Mouse (Mus musculus): ENCODE measurements around the gene Hs3st3a1.

Hs3st3a1 gene

DNA sequence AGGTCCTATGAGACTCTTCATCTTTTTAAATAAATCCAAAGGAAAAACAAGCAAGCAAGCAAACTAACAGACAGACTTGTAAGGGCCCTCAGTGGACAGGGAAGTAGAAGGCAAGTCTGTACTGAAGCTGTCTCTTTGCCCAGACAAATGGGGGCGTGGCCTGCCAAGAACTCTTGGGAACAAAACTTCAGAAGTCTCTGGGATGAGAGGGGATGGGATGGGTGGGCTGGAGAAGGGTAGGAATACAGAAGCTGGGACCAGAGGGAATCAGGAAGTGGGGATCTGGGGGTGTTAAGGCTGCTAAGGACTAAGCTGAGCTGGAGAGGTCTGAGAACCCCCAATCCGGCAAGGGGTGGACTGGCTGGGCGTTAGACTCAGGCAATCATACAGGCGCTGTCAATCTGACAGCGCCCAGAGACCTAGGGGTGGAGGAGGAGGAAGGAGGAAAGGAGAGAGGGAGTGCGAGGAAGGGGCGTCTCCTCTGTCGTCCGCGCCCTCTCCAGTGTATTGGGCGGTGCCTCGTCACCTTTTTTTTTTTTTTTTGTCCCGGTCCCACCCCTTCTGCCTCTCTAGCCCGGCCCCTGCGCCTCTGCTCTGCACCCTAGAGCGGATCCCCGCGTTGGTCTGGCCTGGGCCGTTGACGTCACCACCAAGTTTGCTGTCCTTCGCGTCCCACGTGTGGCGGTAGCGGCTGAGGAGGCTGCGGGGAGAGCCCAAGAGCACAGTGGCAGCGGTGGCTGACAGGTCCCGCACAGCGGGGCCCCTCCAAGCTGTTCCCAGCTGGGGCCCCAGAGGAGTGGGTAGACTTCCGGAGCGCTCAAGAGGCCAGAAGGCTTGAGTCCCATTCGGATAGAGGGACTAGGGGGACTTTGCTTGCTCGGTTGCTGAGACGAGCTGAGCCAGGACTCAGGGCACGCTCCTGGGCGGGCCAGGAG is at the start of gene Hs3st3a1:
Hs3st3a1 (plus strand) TSS at position 722 of the 935 bp plus-strand sequence.
- peak; percentile 75 for ATAC-seq (ENCODE audit: low TSS enrichment)

DNA sequence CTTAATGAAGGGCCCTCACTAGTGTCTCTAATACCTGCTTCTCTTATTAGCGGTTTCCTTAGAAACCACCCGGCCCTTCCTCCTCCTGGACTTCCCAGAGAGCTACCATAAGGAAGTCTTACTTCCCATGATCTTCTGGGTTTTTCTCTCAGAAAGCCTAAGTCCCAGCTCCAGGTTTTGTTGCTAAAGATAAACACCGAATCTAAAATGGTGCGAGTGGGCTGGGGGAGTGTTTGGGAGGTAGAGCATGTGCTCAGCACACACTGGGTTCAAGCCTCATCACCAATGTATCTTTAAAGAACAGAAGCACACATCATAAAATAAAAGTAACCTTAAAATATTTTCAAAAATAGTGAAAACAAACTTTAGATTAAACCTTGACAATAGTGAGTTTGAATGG is 48.8 kb upstream of the Hs3st3a1 start:
- peak; percentile 69; the same call in 1 of the 2 replicates for ATAC-seq (ENCODE audit: low TSS enrichment)

DNA sequence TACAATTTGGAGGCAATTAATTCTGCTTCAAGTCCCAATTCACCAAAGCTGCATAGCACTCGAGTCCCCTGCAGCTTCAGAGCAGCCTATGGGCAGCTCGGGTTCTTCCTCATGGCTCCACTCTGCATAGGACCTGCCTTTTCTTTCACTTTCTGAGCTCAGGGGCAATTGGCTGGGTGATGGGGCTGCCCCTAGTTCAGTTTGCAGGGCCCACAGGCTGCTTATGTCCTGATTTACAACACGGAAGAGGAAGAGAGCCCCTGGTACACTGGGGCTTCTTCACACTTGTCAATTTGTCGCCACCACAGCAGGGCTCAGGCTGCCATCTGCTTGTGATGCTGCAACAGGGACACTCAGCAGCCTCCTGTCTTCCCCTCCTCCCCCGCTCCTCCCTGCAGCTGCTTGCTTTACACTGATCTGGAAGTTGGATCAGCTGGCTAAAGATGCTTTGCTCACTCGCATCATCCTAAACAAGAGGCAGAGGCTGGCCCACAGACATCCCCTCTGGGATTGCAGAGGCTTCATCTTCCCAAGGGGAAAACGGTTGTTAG is 38.7 kb upstream of the Hs3st3a1 start:
- ATAC-seq (ENCODE audit: low TSS enrichment) = peak; percentile 99

DNA sequence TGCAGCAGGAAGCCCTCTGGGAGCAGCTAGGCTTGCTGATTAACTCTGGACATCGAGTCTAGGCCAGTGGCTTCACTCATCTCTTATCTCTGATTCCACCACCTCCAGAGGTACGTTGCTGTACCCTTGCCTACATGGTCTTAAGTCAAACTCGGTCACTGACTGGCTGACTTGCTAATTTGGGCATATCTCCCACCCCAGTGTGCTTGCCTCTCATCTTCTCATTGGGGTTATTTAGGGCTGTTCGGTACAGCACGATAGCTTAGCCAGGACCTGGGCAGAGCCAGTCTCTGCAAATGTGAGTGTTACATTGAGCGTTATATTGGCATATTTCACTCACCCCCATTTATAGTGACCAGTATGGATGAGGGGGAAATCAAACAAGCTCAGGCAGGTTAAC is 38.2 kb upstream of the Hs3st3a1 start:
- ATAC-seq (ENCODE audit: low TSS enrichment) = no peak

DNA sequence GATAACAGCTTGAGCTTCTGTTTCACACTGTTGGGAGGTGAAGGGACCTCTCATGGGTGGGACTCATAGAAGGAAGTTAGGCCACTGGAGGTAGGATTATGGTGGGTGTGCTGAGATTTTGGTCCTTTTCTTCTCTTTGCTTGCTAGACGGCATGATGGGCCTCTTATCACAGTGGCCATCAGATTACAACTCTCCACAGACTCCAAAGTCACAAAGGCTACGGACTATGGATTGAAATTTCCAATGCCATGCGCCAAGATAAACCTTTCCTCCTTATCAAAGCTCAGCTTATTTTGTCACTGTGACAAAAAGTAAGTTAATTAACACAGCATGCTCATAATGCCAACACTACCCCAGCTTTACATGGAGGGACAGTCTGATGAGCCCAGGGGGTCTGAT is 37.5 kb upstream of the Hs3st3a1 start:
- no peak for ATAC-seq (ENCODE audit: low TSS enrichment)

DNA sequence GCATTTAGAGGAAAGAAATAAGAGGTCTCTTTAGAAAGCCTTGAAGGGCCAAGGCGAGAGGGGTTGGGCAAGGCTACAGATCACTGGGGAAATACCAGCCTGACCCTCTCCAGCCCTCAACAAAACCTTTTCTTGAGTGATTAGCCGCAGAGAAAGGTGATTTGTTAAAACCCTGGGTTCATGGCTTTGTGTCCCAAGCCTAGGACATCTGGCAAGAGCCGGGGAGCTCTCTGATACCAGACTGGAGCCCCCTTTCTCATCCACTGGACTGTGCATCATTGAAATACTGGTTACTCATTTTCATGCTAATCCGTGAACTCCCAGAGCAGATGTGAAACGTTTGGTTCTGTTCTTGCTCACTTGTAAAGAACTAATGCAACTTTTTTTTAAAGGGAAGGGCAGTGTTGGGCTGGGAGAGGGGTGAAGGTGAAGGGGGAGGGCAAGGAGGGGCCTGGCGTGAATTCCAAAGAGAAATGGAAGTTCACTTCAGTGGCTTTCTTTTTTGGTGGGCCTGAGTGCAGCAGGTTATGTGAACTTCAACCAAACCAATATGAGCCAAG is 34.5 kb upstream of the Hs3st3a1 start:
- ATAC-seq (ENCODE audit: low TSS enrichment) = no peak

DNA sequence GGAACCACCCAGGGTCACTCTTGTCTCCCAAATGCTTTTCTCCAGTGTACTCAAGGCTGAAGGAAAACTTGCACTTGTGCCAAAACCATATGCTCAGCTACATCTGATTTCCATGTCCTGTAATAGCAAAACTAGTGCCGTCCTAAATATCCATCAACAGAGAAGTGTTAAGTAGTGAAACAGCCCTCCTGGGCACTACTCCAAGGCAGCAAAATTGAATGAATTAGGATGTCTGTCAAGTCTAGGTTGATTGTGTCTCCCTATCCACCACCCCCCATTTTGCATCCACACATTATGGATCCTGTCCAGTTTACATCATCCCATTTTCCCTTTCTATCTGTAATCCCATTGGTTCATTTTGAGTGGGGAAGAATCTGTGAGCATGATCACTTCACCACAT is 16.2 kb upstream of the Hs3st3a1 start:
- no peak for ATAC-seq (ENCODE audit: low TSS enrichment)

DNA sequence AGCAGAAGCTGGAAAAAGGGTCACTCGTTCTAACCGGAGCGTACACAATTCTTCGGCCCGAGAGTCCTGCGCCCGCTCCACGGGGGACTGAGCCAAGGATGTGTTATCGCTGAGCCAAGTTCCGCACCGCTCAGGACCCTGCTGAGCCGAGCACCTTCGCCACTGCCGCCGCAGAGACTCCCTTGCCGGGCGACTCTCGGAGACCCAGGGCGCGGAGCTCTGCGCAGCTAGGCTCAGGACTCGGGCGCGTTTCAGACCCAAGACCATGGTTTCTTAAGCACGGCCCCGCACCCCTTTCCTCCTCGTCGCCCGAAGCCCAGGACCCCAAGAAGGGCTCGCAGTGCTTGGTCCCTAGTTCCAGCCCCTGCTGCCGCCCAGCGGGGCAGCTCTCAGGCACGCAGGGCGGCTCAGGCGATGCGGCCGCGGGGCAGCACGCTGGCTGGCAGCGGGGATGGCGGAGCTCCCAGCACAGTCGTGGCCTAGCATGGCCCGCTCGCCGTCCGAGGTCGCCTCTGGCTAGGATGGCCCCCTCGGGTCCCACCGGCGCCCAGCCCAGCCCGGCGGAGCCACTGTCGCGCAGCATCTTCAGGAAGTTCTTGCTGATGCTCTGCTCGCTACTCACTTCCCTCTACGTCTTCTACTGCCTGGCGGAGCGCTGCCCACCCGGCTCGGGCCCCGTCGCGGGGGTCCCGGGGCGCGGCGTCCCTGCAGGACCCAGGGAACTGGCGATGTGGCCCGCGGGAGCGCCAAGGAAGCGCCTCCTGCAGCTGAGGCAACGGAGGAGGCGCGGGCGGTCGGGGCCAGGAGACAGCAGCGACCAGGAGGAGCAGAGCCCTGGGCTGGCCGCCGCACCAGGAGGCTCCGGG is 647 bp downstream of the Hs3st3a1 start:
- ATAC-seq (ENCODE audit: low TSS enrichment) = peak; percentile 76

DNA sequence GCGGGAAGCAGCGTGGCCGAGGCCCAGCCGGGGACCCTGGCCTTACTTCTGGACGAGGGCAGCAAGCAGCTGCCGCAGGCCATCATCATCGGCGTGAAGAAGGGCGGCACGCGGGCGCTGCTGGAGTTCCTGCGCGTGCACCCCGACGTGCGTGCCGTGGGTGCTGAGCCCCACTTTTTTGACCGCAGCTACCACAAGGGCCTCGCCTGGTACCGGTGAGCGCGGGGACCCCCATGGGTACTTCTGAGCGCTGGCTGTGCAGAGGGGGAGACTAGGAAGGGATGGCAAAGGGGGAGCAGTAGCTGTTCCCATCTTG is 1.2 kb downstream of the Hs3st3a1 start, which contains the start of gene F930015N05Rik:
F930015N05Rik (minus strand) TSS at position 242 of the 316 bp plus-strand sequence.
- 0 out of 2 replicates have a peak, but pooled peaks have one; percentile 2 for ATAC-seq (ENCODE audit: low TSS enrichment)

DNA sequence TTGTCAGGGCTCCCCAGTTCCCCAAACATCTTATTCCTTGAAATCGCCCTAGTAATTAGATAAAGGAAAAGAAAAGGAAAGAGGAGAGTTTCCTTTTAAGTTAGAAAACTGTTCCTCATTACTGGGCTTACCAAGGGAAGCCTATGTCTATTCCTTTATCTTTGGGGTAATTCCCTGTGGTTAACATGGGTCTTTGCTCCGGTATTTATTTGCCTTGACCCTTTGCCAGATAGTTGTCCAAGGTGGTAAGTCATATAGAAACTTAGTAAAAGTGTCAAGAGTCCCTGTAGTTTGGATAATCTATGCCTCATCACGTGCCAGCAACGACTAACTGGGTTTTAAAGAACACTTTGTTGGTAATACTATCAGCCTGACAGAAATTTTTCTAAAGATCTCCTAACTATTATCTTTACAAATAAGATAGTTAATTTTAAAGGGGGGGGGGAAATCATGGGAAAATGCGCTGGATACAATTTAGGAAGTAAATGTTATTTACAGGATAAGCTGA is 1.7 kb downstream of the Hs3st3a1 start:
- ATAC-seq (ENCODE audit: low TSS enrichment) = no peak

DNA sequence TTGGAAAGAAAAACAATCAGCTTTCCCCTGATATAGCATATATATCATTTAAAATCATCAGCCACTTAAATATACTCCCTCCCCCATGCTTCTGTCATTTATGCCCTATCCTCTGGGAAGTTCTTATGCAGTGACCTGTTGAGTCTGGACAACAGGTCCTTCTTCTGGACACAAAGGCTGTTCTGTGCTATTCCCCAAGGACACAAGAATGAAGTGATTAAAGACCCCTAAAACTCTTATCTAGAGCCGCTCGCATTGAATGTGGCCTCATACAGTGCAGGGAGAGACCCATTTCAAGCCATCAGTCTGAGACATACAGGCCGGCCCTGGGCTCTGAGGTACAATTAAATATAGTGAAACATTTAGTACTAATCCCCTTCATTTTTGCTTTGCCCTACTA is 2.6 kb downstream of the Hs3st3a1 start:
- no peak for ATAC-seq (ENCODE audit: low TSS enrichment)

DNA sequence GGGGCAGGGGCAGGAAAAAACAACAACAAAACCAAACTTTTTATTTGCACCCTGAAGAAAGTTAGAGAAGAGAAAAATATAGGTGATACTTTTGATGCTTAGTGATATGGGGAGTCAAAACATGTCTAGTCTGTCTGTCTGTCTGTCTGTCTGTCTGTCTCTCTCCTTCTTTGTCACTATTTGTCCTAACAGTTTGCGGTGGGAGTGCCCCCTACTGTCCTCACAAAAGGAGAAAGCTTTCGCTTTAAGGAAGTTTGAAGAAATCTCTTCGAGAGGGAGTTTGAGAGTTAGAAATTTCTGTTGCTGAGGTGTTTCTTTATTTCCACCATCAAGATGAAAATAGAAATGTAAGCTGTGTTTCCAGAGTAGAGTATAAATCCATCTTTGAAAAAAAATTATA is 3.8 kb downstream of the Hs3st3a1 start:
- no peak for ATAC-seq (ENCODE audit: low TSS enrichment)

DNA sequence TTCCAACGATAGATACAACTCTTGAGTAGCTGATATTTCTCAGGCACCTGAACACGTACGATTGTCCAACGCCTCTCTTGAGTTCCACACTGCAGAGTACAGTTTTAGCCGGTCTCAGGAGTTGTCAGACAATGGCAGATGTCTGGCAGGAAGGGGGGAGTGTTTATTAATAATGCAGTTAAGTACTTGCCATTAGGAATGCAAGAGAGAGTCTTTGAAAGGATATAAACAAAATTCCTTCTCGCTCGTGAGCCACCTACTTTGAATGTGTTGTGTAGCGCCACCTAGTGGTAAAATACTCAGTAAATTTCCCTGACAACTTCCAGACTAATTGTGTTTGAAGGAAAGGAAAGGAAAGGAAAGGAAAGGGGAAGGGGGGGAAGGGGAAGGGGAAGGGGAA is 7.0 kb downstream of the Hs3st3a1 start:
- peak; percentile 52; the same call in 1 of the 2 replicates for ATAC-seq (ENCODE audit: low TSS enrichment)

DNA sequence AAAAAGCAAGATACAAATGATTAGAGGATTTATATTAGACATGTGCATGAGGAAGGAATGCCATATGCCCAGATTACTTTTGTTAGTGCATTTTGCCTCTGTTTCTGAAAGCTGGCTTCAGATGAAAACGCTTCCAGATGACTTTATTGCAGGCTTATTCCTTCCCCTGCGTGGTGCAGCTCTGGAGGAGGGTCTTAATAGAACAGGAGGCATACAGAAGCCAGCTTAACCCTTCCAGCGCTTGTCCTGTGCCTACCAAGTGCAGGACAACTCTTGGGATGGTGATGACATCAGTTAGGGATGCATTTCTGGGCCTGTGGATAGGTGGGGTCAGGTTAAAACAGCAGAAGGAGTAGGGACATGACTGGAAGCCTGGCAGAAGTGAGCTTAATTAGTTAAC is 7.6 kb downstream of the Hs3st3a1 start:
- ATAC-seq (ENCODE audit: low TSS enrichment) = no peak

DNA sequence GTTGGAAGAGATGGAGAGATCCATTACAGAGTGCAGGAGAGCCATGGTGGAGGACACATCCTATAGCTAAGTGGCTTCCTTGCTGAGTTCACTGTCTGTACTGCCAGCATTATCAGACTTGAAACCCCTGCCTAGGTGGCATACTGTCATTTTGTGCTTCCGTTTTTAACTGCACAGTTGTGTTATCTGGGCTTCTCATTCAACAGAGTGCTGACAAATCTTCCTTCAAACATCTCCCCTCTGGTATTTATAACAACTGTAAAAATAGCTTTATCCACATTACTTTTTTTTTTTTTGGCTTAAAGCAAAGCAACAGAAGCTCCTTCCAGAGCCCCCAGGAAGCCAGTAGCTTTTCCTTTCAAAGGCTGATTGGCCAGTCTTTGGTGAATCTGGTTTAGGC is 10.1 kb downstream of the Hs3st3a1 start:
- ATAC-seq (ENCODE audit: low TSS enrichment) = no peak

DNA sequence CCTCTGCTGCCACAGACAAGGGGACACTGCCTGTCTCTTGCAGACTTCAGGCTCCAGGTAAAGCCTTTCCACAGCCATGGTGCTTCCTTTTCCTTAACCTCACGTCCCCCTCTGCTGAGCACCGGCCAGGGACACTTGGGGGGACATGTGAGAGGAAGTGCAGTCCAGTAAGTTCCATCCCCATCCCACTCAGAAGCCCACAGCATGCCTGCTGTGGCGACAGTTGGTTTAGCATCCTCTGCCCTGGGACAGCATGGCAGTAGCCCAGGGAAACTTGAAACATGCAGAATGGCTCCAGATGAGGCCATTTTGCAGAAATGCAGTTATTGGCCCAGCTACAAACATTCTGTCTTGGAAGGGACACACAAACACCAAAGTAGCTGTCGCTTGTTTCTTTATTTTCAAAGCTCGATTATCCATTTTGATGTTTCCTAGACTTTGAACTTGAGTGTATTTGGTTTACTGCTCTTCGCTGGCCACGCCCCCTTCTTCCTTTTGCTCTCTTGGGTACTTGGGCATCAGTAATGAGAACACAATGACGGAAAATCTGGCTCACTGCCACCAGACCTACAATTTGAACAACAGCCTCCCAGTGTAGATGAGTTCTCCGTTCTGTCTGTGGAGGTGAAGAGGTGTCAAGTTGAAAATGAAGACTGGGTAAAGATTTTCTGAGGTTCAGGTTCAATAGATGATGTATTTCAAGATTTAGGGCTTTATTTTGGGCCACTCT is 13.6 kb downstream of the Hs3st3a1 start:
- no peak for ATAC-seq (ENCODE audit: low TSS enrichment)

DNA sequence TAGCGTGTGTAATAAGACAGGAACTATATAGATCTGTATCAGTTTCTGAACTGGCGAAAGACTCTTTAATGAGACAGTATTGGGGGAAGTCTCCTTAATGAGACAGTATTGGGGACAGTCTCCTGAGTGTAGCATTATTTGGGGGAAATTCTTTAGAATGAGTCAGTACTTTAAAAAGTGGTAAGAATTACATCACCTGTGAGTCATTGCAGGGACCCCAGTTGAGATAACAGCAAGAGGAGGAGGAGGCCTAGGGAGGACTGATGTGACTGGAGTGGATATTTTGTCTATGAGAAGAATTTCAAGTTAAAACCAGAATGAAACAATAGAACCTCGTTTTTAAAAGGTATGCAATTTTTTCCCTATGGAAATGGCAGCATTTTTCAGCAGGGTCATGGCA is 26.6 kb downstream of the Hs3st3a1 start:
- no peak for ATAC-seq (ENCODE audit: low TSS enrichment)

DNA sequence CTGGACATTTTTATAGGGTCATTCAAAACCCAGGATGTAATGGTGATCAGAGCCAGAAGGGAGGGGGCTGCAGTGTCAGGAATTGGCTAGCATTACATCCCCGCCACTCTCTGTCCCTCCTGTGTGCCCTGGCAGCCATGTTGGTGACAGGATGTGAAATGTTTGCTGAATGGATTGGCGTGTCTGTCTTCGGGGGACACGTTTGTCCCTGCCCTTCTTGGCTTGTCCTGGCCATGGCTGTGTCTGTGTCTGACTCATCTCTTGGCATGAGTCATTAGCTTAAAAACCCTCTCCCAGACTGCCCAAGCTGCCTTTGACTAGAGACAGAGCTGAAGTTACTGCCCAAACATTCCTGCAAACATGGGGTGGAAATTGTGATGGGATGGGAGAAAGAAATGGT is 33.6 kb downstream of the Hs3st3a1 start:
- ATAC-seq (ENCODE audit: low TSS enrichment) = no peak

DNA sequence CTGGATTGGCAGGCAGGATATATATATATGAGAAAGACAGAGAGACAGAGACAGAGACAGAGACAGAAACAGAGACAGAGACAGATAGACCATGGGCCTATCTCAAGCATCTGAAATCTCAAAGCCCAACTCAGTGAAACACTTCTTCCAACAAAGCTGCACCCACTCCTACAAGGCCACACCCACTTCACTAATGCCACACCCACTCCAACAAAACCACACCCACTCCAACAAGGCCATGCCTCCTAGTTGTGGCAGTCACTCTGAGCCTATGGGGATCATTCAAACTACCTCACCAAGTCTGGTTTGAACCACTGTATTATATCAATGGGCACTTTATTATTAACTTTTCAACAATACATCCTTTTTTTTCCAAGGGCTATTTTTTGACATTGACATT is 35.6 kb downstream of the Hs3st3a1 start:
- ATAC-seq (ENCODE audit: low TSS enrichment) = no peak

DNA sequence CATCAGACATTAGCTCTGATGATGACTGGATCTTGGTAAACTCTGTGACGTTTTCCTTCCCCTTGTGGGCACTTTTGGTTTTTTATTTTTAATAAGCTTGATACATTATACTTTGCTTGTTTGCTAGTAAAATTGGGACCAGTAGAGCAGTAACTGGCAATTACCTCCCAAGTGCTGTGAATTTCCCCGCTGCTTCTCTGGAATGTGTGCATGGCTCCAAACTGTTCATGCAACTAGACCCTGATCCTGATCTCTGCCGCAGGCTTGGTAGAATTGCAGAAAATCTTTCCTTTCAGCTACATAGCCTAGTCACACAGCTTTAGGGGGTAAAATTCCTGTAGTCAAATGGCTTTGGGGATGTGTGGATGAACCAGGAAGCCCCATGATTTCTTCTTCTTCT is 38.5 kb downstream of the Hs3st3a1 start:
- ATAC-seq (ENCODE audit: low TSS enrichment) = no peak

DNA sequence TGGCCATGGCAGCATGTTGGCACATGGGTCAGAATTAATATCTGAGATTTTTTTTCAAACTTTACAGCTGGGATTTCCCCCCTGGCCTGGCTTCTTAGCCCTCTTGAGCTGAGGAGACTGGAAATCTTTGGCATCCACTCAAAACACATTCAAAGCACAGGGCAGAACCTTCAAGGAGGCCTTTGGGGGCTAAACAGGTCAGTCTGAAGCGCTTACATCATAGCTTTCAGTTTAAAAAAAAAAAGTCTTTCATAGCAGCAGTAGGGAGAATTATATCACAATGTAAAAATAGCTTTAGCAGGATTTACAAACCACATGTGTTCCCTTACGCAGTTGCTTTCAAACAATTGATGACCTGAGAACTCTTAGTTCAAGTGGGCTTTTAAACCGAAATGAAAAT is 46.3 kb downstream of the Hs3st3a1 start:
- no peak for ATAC-seq (ENCODE audit: low TSS enrichment)
